Mouse (Mus musculus) left cerebral cortex, adult 9 months (tissue): ENCODE data around the gene Fermt2.

Source experiments
- DNase-seq, 2 experiments: peaks; one replicate each; pipeline ENCODE4 v3.0.0; 2022; ENCODE audit warnings: low spot score in 2 of 2

The Fermt2 gene

GRCm38 (mm10) chr14:45529411-45530363 lies at the start of gene Fermt2:
Gene Fermt2 (minus strand): TSS chr14:45530118.
- DNase-seq: peak in 1 of 2 experiments; percentile 67

GRCm38 (mm10) chr14:45566066-45566937 lies 36.4 kb upstream of the Fermt2 start:
- DNase-seq: peak in 1 of 2 experiments; percentile 77

- peak in 1 of 2 experiments; percentile 48 for DNase-seq
Measured at GRCm38 (mm10) chr14:45565216-45566065, 35.5 kb upstream of the Fermt2 start.

DNA sequence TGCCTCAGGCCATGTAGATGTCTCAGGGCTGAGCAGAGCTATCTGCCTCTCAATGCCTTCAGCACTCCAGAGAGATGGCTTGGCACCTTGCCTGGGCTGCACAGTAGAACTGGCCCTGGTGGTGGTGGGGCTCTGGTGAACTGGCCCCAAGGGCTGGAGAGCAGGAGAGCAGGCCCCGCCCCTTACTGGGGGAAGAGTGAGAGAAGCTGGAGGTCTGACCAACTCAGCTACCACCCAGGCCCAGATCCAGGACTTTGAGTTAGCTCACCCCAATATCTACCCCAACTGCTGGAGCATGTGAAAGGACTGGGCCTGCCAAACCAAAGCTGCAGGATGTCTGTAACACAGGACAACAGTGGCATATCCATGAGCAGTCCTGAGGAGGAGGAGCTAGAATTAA lies 33.7 kb upstream of the Fermt2 start:
- DNase-seq: peak in 1 of 2 experiments; percentile 25

DNA sequence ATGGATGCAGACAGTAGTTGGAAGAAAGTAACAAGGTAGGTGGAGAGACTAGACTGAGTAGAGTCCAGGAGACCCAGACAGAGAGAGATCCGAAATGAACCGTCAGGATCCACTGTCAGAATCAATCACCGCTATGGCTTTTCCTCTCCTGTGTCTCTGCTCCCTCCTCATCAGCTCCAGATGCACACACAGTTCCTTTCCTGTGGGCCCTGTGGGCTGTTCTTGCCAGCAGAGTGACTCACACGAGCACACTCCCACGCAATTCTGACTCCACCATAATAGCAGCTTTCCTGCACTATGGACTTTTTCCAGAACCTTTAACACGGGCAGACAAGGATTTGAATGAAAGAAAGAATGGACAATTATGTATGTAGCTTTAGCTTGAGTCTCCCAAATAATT lies 31.8 kb upstream of the Fermt2 start:
- DNase-seq: peak; percentile 62 to 74

- no peak for DNase-seq
Measured at GRCm38 (mm10) chr14:45559018-45559417, 29.1 kb upstream of the Fermt2 start.

DNA sequence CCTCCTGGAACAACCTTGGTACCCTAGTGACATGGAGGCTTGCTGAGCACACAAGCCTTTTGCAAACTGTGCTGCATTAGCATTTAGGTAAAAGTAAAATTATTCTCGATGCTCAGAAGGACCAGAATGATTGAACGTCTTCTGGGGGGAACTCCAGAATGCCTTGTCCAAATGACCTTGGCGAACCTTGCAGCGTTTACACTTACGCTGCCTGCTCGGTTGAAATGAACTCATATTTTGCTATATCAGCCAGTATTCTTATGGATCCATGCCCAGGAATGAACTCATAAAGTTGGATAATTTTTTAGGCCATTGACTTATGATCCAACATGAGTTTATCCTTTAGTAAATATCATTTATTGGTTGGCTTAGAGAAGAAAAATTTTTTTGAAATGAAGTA lies 24.4 kb upstream of the Fermt2 start:
- no peak for DNase-seq

DNA sequence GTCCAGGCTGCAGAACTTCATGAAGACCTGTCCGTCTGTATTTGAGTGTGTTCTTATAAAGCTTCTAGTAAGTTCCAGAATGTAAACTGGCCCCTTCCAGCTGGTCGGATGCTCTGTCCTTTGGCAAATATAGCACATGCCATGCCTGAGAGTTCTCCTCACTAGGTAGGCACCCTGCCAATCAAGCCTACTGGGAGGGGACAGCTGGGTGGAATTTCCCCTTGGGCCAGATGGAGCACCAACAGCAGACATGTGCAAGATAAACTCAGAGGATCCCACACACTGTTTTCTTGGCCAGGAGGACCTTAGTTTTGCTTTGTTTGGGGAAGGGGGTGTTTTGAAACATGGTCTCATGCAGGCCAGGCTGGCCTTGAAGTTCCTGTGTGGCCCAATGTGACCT lies 23.9 kb upstream of the Fermt2 start:
- peak in 1 of 2 experiments; percentile 53 for DNase-seq

GRCm38 (mm10) chr14:45552431-45552830 lies 22.5 kb upstream of the Fermt2 start:
- no peak for DNase-seq

- DNase-seq: peak in 1 of 2 experiments; percentile 45
Measured at GRCm38 (mm10) chr14:45551121-45551768, 21.3 kb upstream of the Fermt2 start.

- DNase-seq: peak in 1 of 2 experiments; percentile 54
Measured at GRCm38 (mm10) chr14:45550010-45550647, 20.2 kb upstream of the Fermt2 start.

DNA sequence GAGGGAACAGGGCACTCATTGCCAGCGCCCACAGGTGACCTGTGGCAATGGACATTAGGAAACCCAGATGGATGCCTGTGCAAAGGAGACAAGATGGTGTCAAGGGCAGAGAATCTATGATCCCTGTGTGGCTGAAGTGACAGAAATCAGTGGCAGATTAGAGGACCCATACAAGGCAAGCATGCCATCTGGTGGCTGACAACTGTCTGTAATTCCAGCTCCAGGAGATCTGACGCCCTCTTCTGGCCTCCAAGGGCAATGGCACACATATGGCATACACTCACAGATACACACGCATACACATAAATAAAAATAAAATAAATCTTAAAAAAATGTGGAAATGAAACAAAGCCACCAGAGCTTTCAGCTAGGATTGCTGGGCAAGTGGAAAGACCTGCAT lies 18.2 kb upstream of the Fermt2 start:
- no peak for DNase-seq

DNA sequence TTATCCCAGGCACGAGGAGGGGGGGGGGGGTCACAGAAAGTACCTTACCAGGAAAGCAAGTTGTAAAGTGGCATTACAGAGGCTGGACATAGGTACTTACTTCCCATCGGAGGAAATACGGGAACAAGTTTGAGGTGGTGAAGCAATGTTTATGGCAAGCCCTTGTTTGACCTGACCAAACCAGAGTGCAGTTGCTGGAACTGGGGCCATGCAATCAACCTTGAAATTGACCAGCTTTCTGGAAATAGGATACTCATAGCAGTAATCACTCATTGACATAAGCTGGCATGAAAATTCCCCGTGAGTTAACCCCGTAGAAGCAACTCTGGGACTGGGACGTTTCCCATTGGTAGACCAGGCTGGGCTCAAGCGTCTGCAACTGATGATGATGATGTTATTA lies 15.0 kb upstream of the Fermt2 start:
- no peak for DNase-seq

DNA sequence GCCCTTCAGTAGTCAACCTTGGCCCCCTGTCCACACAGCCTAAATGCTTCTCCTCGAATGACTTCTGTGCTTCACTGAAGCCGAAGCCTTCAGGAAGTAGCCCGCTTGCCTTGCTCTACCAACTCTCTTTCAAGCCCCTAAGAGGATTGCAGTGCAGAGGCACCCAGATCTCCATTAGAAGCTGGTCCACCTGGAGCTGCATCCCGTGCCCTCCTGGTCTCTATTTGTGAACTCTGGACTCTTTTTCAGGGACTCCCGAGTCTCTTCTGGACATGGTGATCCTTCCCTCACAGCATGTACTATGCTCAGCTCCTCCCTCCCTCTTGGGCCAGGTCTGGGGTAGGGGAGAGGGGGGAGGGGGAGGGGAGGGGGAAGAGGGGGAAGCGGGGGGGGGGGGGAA lies 14.1 kb upstream of the Fermt2 start:
- no peak for DNase-seq

GRCm38 (mm10) chr14:45539659-45540468 lies 9.9 kb upstream of the Fermt2 start:
- peak in 1 of 2 experiments; percentile 68 for DNase-seq

GRCm38 (mm10) chr14:45530364-45531345 lies 737 bp upstream of the Fermt2 start:
- peak in 1 of 2 experiments; percentile 36 for DNase-seq

DNA sequence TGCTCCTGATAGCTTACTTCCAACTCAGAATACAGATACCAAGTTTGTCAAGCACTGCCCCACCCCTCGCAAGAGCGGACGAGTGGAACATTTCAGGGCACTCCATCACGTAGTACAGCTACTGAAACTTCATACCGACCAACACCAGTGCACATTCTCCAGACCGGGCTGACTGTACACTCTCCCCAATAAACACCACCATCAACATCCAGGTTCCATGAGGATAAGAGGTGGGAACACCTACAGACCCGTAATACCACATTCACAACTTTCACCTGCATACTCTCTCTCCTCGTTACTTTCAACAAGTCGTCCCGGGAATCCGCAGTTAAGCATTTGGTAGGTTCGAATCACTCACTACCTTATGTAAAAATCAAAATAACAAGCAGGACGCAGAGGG lies 1.1 kb downstream of the Fermt2 start:
- no peak for DNase-seq

- DNase-seq: no peak
Measured at GRCm38 (mm10) chr14:45515771-45516170, 14.1 kb downstream of the Fermt2 start.
